Mouse (Mus musculus): ENCODE measurements around the gene Ncf1.

DNA sequence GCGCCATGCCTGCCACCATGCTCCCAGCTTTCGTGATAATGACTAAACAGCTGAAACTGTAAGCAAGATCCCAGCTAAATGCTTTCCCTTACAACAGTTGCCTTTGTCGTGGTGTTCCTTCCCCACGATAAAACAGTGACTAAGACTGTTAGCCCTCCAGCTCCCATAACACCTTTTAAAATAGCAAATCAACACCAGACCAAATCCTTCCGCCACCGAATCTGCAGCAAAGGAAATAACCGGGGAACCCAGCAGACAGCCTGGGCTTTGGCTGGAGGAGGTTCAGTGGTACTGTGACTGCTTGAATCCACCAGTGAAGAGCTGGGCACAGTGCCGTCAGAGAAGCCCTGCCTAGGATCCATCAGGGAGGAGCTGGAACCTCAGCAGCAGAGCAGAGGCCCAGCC, 19.8 kb upstream of the Ncf1 start:
- TF ChIP-seq POLR2A (IDR thresholded peaks at IDR 0.05; ENCODE audit: borderline replicate concordance, insufficient read depth, low read length): no peak
- TF ChIP-seq CTCF (IDR thresholded peaks at IDR 0.05; ENCODE audit: borderline replicate concordance, insufficient read depth, low read depth, low read length): no peak

Measured in cerebellum, adult 2 months (tissue).